Mouse (Mus musculus): ENCODE data around the gene Wipi2. TPM values are rescaled to one million over a fixed set of nuclear protein-coding genes. Genes with fewer than 3 reads are reported as not detected.

Gene Wipi2
- polyA plus RNA-seq (2014; fragmentation: Nextera tagmentation; extraction: Ambion mirVana) = 46.0 TPM in 2 replicates

DNA sequence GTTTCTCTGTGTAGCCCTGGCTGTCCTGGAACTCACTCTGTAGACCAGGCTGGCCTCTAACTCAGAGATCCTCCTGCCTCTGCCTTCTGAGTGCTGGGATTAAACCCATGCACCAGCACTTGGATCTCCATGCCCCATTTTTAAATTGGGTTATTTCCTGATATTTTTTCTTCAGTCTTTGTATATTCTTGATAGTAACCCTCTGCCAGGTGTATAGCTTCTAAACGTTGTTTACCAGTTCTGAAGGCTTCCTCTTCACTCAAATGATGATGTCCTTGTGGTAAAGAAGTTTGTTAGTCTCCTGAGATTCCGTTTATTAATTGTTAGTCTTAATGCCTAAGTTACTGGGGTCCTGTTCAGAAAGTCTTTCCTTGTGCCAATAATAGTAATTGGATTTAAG, at the start of gene Wipi2:
TSS of gene Wipi2 (plus strand) at position 301 of the 400 bp plus-strand sequence.
- Histone ChIP-seq H3K36me3 (replicated peaks; ENCODE audit: control insufficient read depth, insufficient read depth) (no peaks in the 10 kb centered on the region), H3K9me3 (ENCODE audit: control insufficient read depth, low read length) (no peaks in the 10 kb centered on the region), H3K4me1 (replicated peaks; ENCODE audit: control insufficient read depth, insufficient read depth, low read length) (peaks cover 18% of the 10 kb centered on the region), H3K9ac (peak within 1 kb of the TSS; percentile 58), H3K27ac (no peak within 1 kb of the TSS), H3K27me3 (ENCODE audit: control insufficient read depth, insufficient read depth, low read length) (no peaks in the 10 kb centered on the region), H3K4me3 (replicated peaks; ENCODE audit: low read length) (peak within 1 kb of the TSS; percentile 86), H3K4me2 (replicated peaks) (peak within 1 kb of the TSS; percentile 64)
- WGBS = 87% methylated on average over 2 of the region's 2 CpGs
- no peak for DNase-seq (ENCODE audit: low spot score)
- ATAC-seq (ENCODE audit: low FRiP score) = no peak

DNA sequence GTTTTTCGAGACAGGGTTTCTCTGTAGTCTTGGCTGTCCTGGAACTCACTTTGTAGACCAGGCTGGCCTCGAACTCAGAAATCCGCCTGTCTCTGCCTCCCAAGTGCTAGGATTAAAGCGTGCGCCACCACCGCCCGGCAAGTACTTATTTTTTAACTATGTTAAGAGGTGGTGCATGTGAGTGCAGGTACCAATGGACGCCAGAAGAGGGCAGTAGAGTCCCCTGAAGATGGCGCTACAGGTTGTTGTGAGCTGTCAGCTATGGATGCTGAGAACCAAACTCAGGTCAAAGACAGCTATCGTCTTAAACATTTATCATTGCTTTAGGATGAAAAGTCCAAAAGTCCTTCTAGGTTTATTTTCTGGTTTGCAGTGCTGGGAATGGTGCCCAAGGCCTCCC, 49.3 kb upstream of the Wipi2 start:
- Histone ChIP-seq H3K4me2 (replicated peaks) (no peak overlapping the region), H3K9ac (no peak overlapping the region), H3K9me3 (ENCODE audit: control insufficient read depth, low read length) (0 out of 2 replicates have a peak, but pooled peaks cover under 1% of the 10 kb centered on the region), H3K4me1 (replicated peaks; ENCODE audit: control insufficient read depth, insufficient read depth, low read length) (no peaks in the 10 kb centered on the region), H3K4me3 (replicated peaks; ENCODE audit: low read length) (no peak overlapping the region), H3K27ac (no peak overlapping the region), H3K36me3 (replicated peaks; ENCODE audit: control insufficient read depth, insufficient read depth) (no peaks in the 10 kb centered on the region), H3K27me3 (ENCODE audit: control insufficient read depth, insufficient read depth, low read length) (no peaks in the 10 kb centered on the region)
- DNase-seq (ENCODE audit: low spot score) (no peak), ATAC-seq (ENCODE audit: low FRiP score) (no peak)
- 94% methylated on average over 10 of the region's 10 CpGs for WGBS

DNA sequence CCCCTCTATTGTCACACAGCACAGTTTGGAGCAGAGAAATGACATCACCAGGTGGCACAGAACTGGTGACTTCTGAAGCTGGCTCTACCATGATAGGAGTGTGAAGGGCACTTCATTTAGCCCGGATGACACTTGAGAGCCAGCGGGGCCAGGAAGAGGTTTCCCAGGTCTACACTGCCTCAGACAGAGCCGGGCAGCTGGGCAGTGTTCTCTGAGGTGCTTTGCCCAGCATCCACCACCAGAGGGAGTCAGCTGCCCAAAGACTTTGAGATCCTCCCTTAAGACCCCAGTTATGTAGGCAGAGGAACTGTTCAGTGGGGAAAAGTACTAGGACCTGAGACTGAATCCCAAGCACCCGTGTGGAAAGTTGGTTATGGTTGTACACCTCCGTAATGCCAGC, 46.0 kb upstream of the Wipi2 start:
- Histone ChIP-seq H3K4me3 (replicated peaks; ENCODE audit: low read length) (no peak overlapping the region), H3K4me2 (replicated peaks) (no peak overlapping the region), H3K9ac (no peak overlapping the region), H3K36me3 (replicated peaks; ENCODE audit: control insufficient read depth, insufficient read depth) (no peaks in the 10 kb centered on the region), H3K9me3 (ENCODE audit: control insufficient read depth, low read length) (no peaks in the 10 kb centered on the region), H3K4me1 (replicated peaks; ENCODE audit: control insufficient read depth, insufficient read depth, low read length) (peaks cover 6% of the 10 kb centered on the region; the same call in 1 of the 2 replicates), H3K27me3 (ENCODE audit: control insufficient read depth, insufficient read depth, low read length) (no peaks in the 10 kb centered on the region), H3K27ac (no peak overlapping the region)
- ATAC-seq (ENCODE audit: low FRiP score) = peak; percentile 21; the same call in 1 of the 2 replicates
- DNase-seq (ENCODE audit: low spot score) = peak; percentile 83
- WGBS = 23% methylated on average over 5 of the region's 5 CpGs

DNA sequence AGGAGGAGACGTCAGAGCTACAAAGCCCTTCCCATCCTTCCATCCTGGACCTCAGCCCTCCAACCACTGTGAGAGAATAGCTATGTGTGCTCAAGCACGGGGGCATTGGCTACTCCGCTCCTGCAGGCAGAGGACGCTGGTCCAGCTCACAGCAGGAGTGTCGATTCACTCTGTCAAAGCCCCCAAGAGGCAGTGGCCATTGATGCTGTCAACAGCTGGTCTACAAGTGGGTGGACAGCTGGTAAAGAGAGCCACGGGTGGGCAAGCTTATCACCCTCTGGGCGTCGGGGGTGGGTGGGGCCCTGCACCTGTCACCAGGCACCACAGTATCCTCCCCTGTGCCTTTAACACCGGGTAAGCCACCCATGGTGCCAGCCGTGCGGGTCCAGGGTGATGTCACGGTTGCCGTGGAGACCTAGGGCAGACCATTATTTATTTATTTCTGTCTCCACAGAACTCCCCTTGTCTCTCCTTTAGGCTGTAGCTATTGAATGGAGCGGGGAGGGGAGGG, 43.8 kb upstream of the Wipi2 start:
- Histone ChIP-seq H3K36me3 (replicated peaks; ENCODE audit: control insufficient read depth, insufficient read depth) (no peaks in the 10 kb centered on the region), H3K4me3 (replicated peaks; ENCODE audit: low read length) (no peak overlapping the region), H3K9ac (no peak overlapping the region), H3K9me3 (ENCODE audit: control insufficient read depth, low read length) (no peaks in the 10 kb centered on the region), H3K4me2 (replicated peaks) (0 out of 2 replicates have a peak overlapping the region, but pooled peaks have one; percentile 26), H3K4me1 (replicated peaks; ENCODE audit: control insufficient read depth, insufficient read depth, low read length) (peaks cover 6% of the 10 kb centered on the region; the same call in 1 of the 2 replicates), H3K27me3 (ENCODE audit: control insufficient read depth, insufficient read depth, low read length) (no peaks in the 10 kb centered on the region), H3K27ac (peak overlapping the region; percentile 70)
- DNase-seq (ENCODE audit: low spot score) = peak; percentile 44
- WGBS = 23% methylated on average over 14 of the region's 14 CpGs
- peak; percentile 92 for ATAC-seq (ENCODE audit: low FRiP score)

DNA sequence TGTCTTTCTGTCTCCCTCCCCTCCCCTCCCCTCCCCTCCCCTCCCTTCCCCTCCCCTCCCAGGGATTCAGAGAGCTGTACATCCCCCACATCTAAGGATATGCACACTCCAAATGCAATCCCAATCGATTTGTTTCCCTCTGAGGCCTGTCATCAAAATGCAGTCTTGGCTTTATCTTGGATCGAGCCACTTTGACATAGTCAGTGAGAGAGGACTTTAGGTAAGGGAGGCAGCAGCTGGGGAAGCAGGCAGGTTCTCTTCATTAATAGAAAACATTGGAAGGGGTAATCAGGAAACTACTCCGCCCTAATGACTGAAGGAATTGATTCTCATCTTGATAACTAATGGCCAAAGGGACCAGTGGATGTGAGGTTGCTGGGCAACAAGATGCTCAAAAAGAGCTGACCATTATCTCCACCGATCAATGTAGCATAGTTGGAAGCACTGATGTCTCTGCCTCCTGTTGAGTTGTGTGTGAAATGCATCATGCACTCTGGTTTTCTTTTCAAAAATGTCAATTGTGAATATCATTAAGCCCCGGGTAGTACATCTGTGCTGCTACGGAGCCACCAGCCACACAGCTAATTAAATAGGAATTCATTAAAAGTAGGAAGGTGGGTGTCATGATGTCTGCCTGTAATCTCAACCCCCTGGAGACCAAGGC, 36.4 kb upstream of the Wipi2 start:
- Histone ChIP-seq H3K4me3 (replicated peaks; ENCODE audit: low read length) (no peak overlapping the region), H3K4me1 (replicated peaks; ENCODE audit: control insufficient read depth, insufficient read depth, low read length) (peaks cover 8% of the 10 kb centered on the region; the same call in 1 of the 2 replicates), H3K36me3 (replicated peaks; ENCODE audit: control insufficient read depth, insufficient read depth) (no peaks in the 10 kb centered on the region), H3K9me3 (ENCODE audit: control insufficient read depth, low read length) (no peaks in the 10 kb centered on the region), H3K27me3 (ENCODE audit: control insufficient read depth, insufficient read depth, low read length) (no peaks in the 10 kb centered on the region), H3K27ac (peak overlapping the region; percentile 73), H3K4me2 (replicated peaks) (no peak overlapping the region), H3K9ac (no peak overlapping the region)
- whole genome bisulfite sequencing = 39% methylated on average over 6 of the region's 6 CpGs
- peak; percentile 42 for DNase-seq (ENCODE audit: low spot score)
- peak; percentile 22; the same call in 1 of the 2 replicates for ATAC-seq (ENCODE audit: low FRiP score)

DNA sequence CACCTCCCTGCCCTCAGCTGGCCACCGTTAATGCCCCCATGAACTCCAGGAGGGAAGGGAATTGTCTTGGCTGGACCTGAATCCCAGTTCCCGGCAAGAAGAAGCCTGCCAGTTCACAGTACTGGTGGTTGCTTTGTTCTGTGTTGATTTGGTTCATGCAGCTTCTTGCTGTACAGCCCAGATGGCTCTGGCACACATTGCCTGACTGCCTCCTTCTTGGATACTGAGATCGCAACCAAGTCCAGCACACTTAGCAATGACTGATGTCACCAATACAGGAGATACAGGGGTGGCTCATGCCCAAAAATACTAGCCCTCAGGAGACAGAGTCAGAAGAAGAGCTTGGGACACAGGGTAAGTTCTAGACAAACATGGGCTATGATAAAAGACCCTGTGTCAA, 31.8 kb upstream of the Wipi2 start:
- Histone ChIP-seq H3K27ac (no peak overlapping the region), H3K4me3 (replicated peaks; ENCODE audit: low read length) (no peak overlapping the region), H3K4me1 (replicated peaks; ENCODE audit: control insufficient read depth, insufficient read depth, low read length) (peaks cover 8% of the 10 kb centered on the region; the same call in 1 of the 2 replicates), H3K4me2 (replicated peaks) (no peak overlapping the region), H3K27me3 (ENCODE audit: control insufficient read depth, insufficient read depth, low read length) (no peaks in the 10 kb centered on the region), H3K9ac (no peak overlapping the region), H3K36me3 (replicated peaks; ENCODE audit: control insufficient read depth, insufficient read depth) (no peaks in the 10 kb centered on the region), H3K9me3 (ENCODE audit: control insufficient read depth, low read length) (no peaks in the 10 kb centered on the region)
- ATAC-seq (ENCODE audit: low FRiP score) = no peak
- DNase-seq (ENCODE audit: low spot score) = no peak
- 61% methylated on average over 3 of the region's 3 CpGs for WGBS

DNA sequence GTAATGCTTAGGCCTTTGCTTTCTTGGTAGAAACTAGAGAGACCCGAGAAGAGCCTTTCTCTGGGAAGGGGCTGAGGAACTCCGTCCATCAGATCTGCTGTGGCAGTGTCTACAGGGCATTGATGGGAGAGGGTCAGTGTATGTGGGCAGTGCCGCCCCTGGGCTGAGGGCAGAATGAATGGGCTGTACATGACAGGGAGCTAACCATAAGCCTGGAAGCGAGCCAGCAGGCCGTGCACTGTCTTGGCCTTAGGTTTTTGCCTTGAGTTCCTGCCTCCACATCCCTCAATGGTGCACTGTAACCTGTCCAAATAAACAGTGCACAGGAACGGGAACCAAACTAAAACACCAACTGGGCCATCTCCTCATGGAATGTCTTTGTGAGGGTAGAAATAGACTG, 30.8 kb upstream of the Wipi2 start:
- no peak overlapping the region for H3K9ac ChIP-seq
- no peaks in the 10 kb centered on the region for H3K27me3 ChIP-seq (ENCODE audit: control insufficient read depth, insufficient read depth, low read length)
- H3K4me2 ChIP-seq (replicated peaks) = no peak overlapping the region
- H3K27ac ChIP-seq = no peak overlapping the region
- ATAC-seq (ENCODE audit: low FRiP score) = no peak
- H3K4me1 ChIP-seq (replicated peaks; ENCODE audit: control insufficient read depth, insufficient read depth, low read length) = no peaks in the 10 kb centered on the region
- no peaks in the 10 kb centered on the region for H3K36me3 ChIP-seq (replicated peaks; ENCODE audit: control insufficient read depth, insufficient read depth)
- no peak for DNase-seq (ENCODE audit: low spot score)
- no peaks in the 10 kb centered on the region for H3K9me3 ChIP-seq (ENCODE audit: control insufficient read depth, low read length)
- no peak overlapping the region for H3K4me3 ChIP-seq (replicated peaks; ENCODE audit: low read length)
- 80% methylated on average over 6 of the region's 6 CpGs for WGBS

DNA sequence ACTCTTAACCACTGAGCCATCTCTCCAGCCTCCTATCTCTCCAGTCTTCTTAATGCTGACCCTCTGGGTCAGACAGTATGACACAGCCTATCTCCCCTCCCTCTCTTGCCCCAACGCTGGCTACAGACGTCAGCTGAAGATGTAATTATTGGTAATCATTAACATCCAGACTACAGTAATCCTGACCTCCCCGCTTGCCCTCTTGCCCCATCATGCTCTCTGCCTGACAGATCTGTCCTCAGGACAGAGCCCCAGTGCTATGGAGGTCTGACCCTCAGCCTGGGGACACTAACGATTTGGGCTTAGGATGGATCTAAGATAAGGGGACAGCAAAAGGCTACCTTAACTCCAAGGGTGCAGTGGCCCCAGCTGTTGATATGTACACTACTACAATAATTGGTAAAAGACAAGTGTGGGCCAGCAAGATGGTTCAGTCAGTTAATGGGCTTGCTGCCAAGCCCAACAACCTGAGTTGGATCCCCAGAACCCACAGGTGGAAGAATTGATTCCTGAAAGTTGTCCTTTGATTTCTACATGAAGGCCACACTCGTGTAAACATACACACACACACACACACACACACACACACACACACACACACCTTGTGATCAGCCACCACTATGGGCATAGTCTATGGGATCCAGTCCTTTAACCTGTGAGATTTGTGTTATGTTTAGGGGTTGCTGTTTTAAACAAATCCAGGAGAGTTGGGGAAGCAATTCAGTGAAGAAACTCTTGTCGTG, 29.7 kb upstream of the Wipi2 start:
- 71% methylated on average over 6 of the region's 6 CpGs for WGBS

DNA sequence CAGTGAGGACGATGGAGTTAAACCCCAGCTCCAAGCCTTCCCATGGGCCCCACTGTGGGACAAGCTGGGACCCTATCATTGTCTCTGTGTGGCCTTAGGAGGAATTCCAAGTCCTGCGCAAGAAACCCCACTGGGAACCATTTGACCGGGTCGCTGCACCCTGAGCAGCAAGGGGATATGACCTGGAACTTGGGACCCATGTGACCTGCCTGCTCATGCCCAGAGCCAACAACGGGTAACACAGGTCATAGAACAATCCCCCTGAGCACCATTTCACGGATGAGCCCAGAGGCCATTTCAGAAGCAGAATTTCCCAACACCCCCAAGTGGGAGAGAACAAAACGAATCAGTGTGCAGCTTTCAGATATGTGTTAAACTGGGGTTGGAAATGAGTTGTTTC, 23.1 kb upstream of the Wipi2 start:
- Histone ChIP-seq H3K36me3 (replicated peaks; ENCODE audit: control insufficient read depth, insufficient read depth) (no peaks in the 10 kb centered on the region), H3K27me3 (ENCODE audit: control insufficient read depth, insufficient read depth, low read length) (peaks cover 10% of the 10 kb centered on the region; the same call in 1 of the 2 replicates), H3K9me3 (ENCODE audit: control insufficient read depth, low read length) (no peaks in the 10 kb centered on the region), H3K4me3 (replicated peaks; ENCODE audit: low read length) (no peak overlapping the region), H3K4me2 (replicated peaks) (no peak overlapping the region), H3K9ac (no peak overlapping the region), H3K4me1 (replicated peaks; ENCODE audit: control insufficient read depth, insufficient read depth, low read length) (peaks cover 8% of the 10 kb centered on the region; the same call in 1 of the 2 replicates), H3K27ac (no peak overlapping the region)
- DNase-seq (ENCODE audit: low spot score) (no peak), ATAC-seq (ENCODE audit: low FRiP score) (no peak)
- 76% methylated on average over 7 of the region's 7 CpGs for WGBS

More for the DNA sequence above, 29.7 kb upstream of the Wipi2 start:
- no peak overlapping the region for H3K9ac ChIP-seq
- ATAC-seq (ENCODE audit: low FRiP score) (no peak), DNase-seq (ENCODE audit: low spot score) (no peak)
- H3K36me3 ChIP-seq (replicated peaks; ENCODE audit: control insufficient read depth, insufficient read depth) = no peaks in the 10 kb centered on the region
- no peak overlapping the region for H3K4me3 ChIP-seq (replicated peaks; ENCODE audit: low read length)
- H3K27me3 ChIP-seq (ENCODE audit: control insufficient read depth, insufficient read depth, low read length) = no peaks in the 10 kb centered on the region
- no peaks in the 10 kb centered on the region for H3K4me1 ChIP-seq (replicated peaks; ENCODE audit: control insufficient read depth, insufficient read depth, low read length)
- no peak overlapping the region for H3K4me2 ChIP-seq (replicated peaks)
- H3K9me3 ChIP-seq (ENCODE audit: control insufficient read depth, low read length) = no peaks in the 10 kb centered on the region
- no peak overlapping the region for H3K27ac ChIP-seq

Measured in hindbrain, embryonic 14.5 days (tissue).